Mouse (Mus musculus): Measurements from ENCODE around the gene Zfp605.
"Not testable (repeated sequence)": the region's sequence is repeated elsewhere in the genome, so short reads cannot be mapped to it uniquely, and the experiment has no call there.

Zfp605 gene

GRCm38 (mm10) chr5:110107581-110108304 lies 2.1 kb upstream of the Zfp605 start, which contains the start of gene Gtpbp6:
Gene Gtpbp6 (minus strand): TSS chr5:110108197.
- DNase-seq (ENCODE audit: low spot score) = peak; percentile 97

DNA sequence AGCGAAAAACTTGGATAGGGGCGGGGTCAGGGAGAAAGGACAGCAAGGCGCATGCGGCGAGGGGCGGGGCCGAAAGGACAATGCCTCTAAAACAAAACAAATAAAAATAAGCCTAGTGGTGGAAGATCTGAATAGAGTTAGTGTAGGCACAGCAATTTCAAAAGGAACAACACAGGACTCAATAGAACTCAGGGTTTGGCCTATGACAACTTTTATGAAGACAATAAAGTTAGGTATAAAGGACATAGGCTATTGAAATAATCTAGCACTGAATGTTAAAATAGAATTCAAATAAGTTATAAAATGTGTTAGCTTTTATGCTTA lies 1.6 kb upstream of the Zfp605 start:
- no peak for DNase-seq (ENCODE audit: low spot score)

DNA sequence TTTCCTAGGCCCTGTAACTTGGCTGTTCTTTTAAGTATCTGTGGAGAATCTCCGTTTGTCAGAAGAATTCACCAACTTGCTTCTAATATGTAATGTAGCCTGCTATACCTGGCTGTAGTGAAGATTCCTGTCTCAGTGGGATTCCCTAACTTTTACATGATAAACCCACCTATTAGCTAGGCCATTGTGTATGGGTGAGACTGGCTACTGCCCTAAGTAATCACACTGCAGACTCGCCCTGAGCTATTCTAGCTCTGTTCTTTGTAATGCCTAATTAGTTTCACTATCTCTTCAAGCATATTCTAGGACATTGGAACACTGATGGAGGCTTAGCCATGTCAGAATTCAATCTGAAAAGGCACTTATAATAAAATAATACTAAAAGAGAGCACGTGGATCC lies 12.5 kb downstream of the Zfp605 start:
- DNase-seq (ENCODE audit: low spot score) = not testable (repeated sequence)

DNA sequence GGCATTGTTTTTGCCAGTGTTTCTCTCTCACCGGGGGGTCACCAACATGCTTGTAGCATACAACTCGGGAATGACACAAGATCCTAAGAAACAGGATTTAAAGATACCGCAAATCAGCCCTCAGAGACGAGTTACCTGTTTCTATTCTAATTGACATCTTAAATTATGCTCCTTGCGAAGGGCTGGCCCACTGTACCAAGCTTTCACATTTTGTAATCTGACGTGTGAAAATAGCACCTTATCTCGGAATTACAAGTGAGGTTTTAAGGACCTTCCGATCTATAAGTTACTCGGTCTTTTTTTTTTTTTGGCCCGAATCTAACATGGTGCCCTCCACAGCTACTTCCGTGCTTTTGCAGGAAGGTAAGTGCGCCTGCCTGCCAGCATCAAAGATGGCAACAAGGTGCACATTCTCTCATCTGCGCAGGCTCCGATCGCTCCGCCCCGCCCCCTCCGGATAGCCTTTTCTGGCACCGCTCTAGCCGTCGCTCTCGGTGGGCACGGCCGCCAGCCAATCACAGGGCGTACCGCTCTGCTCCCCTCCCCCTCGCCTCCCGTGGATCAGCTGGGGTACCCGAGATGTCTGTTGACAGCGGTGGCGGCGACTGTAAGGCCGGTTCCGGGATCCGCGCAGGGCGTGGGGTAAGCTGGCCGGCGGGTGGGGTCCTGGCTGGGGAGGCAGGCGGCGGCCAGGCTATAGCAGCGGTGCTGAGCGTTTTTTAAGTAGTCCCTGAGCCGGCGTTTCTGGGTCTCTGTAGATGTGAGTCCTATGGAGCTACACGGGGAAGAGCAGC lies 25.6 kb downstream of the Zfp605 start, which contains the start of gene Chfr:
Gene Chfr (plus strand): TSS at position 550 of the 794 bp plus-strand sequence.
- DNase-seq (ENCODE audit: low spot score) = peak; percentile 99

DNA sequence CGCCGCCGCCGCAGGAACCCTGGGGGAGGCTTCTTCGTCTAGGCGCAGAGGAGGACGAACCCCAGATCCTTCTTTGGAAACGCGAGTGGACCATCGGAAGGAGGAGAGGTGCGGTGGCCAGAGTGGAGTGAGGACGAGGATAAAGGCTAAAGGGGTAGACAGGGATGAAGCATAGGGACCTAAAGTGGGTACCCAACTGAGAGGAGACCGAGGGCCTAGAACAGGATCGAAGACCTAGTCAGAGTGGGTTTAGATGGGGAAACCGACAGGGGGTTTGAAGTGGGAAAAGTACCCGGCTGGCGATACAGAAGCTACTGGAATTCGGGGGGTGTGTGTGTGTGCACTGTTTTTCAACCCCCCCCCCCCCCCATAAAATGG lies 26.2 kb downstream of the Zfp605 start:
- DNase-seq (ENCODE audit: low spot score) = no peak

- no peak for DNase-seq (ENCODE audit: low spot score)
Measured at GRCm38 (mm10) chr5:110137816-110138215, 27.9 kb downstream of the Zfp605 start.

GRCm38 (mm10) chr5:110139325-110139724 lies 29.4 kb downstream of the Zfp605 start:
- DNase-seq (ENCODE audit: low spot score) = no peak

GRCm38 (mm10) chr5:110140424-110140823 lies 30.5 kb downstream of the Zfp605 start:
- no peak for DNase-seq (ENCODE audit: low spot score)

GRCm38 (mm10) chr5:110142309-110142708 lies 32.4 kb downstream of the Zfp605 start:
- DNase-seq (ENCODE audit: low spot score) = no peak

- no peak for DNase-seq (ENCODE audit: low spot score)
Measured at GRCm38 (mm10) chr5:110143007-110143406, 33.1 kb downstream of the Zfp605 start.

GRCm38 (mm10) chr5:110169374-110169773 lies 59.5 kb downstream of the Zfp605 start:
- no peak for DNase-seq (ENCODE audit: low spot score)

GRCm38 (mm10) chr5:110176362-110177020 lies 66.6 kb downstream of the Zfp605 start, which contains the start of gene Golga3:
Gene Golga3 (plus strand): TSS chr5:110176701.
- peak; percentile 93 for DNase-seq (ENCODE audit: low spot score)

GRCm38 (mm10) chr5:110177021-110177420 lies 67.1 kb downstream of the Zfp605 start:
- DNase-seq (ENCODE audit: low spot score) = no peak

DNA sequence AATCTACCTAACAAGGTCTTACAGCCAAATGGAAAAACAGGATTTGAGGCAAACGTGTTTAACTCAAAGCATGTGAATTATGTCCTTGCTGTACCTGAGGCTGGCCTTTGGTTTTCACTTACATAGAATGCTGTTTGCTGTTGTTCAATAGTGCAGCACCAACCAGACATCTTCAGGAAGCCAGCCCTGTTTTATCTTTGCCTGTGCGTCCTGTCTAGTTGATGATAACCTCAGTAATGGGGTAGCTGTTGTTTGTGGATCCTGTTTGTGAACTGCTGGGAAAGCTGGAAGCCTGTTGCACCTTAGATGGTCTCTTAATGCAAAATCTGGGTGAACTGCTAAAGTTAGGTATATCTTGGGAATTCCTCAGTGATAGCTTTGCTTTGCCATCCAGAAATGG lies 68.7 kb downstream of the Zfp605 start:
- no peak for DNase-seq (ENCODE audit: low spot score)
